Mouse (Mus musculus): ENCODE results near the gene Rpap2. TPM values are rescaled to one million over a fixed set of nuclear protein-coding genes. Genes with fewer than 3 reads are reported as not detected.

Gene Rpap2
- polyA plus RNA-seq, 1 experiment from 2014 or later, result 18.7 TPM

GRCm38 (mm10) chr5:107687592-107688498 lies 90.7 kb downstream of the Rpap2 start:
- Histone ChIP-seq H3K27me3 (peaks cover 5% of the 10 kb centered on the region; the same call in 1 of the 2 replicates), H3K9ac (peak overlapping the region; percentile 33; the same call in 1 of the 2 replicates), H3K4me1 (peaks cover 8% of the 10 kb centered on the region), H3K9me3 (no peaks in the 10 kb centered on the region), H3K4me3 (peak overlapping the region; percentile 52), H3K4me2 (peak overlapping the region; percentile 75), H3K36me3 (no peaks in the 10 kb centered on the region), H3K27ac (peak overlapping the region; percentile 39)
- 13% methylated on average over 46 of the region's 46 CpGs for WGBS
- ATAC-seq (ENCODE audit: insufficient number of reproducible peaks, low FRiP score, low TSS enrichment, low read depth), result peak; percentile 85

- Histone ChIP-seq H3K9ac (no peak overlapping the region), H3K9me3 (no peaks in the 10 kb centered on the region), H3K4me1 (peaks cover 8% of the 10 kb centered on the region), H3K36me3 (no peaks in the 10 kb centered on the region), H3K27me3 (peaks cover 5% of the 10 kb centered on the region; the same call in 1 of the 2 replicates), H3K4me3 (peak overlapping the region; percentile 52), H3K27ac (no peak overlapping the region), H3K4me2 (peak overlapping the region; percentile 75)
- WGBS, result 23% methylated on average over 9 of the region's 9 CpGs
- ATAC-seq (ENCODE audit: insufficient number of reproducible peaks, low FRiP score, low TSS enrichment, low read depth), result 0 out of 2 replicates have a peak, but pooled peaks have one; percentile 20
Measured at GRCm38 (mm10) chr5:107688499-107688866, 91.3 kb downstream of the Rpap2 start.

- no peak overlapping the region for H3K4me3 ChIP-seq
- H3K9me3 ChIP-seq, result no peaks in the 10 kb centered on the region
- no peak overlapping the region for H3K9ac ChIP-seq
- H3K27ac ChIP-seq, result no peak overlapping the region
- H3K27me3 ChIP-seq, result no peaks in the 10 kb centered on the region; the same call in 1 of the 2 replicates
- ATAC-seq (ENCODE audit: insufficient number of reproducible peaks, low FRiP score, low TSS enrichment, low read depth), result no peak
- H3K4me1 ChIP-seq, result no peaks in the 10 kb centered on the region
- no peak overlapping the region for H3K4me2 ChIP-seq
- WGBS, result 80% methylated on average over 3 of the region's 3 CpGs
- H3K36me3 ChIP-seq, result no peaks in the 10 kb centered on the region
Measured at GRCm38 (mm10) chr5:107695019-107695418, 97.8 kb downstream of the Rpap2 start.

GRCm38 (mm10) chr5:107698888-107699287 lies 101.7 kb downstream of the Rpap2 start:
- 77% methylated on average over 8 of the region's 8 CpGs for whole genome bisulfite sequencing
- ATAC-seq (ENCODE audit: insufficient number of reproducible peaks, low FRiP score, low TSS enrichment, low read depth), result no peak

GRCm38 (mm10) chr5:107700873-107701272 lies 103.7 kb downstream of the Rpap2 start:
- H3K27me3 ChIP-seq, result no peaks in the 10 kb centered on the region
- WGBS, result 90% methylated on average over 10 of the region's 10 CpGs
- H3K27ac ChIP-seq, result no peak overlapping the region
- H3K4me1 ChIP-seq, result no peaks in the 10 kb centered on the region
- no peaks in the 10 kb centered on the region for H3K36me3 ChIP-seq
- H3K9me3 ChIP-seq, result no peaks in the 10 kb centered on the region
- H3K4me2 ChIP-seq, result no peak overlapping the region
- no peak overlapping the region for H3K4me3 ChIP-seq
- H3K9ac ChIP-seq, result no peak overlapping the region
- no peak for ATAC-seq (ENCODE audit: insufficient number of reproducible peaks, low FRiP score, low TSS enrichment, low read depth)

More at GRCm38 (mm10) chr5:107698888-107699287, 101.7 kb downstream of the Rpap2 start:
- Histone ChIP-seq H3K27me3 (no peaks in the 10 kb centered on the region), H3K4me3 (no peak overlapping the region), H3K4me2 (no peak overlapping the region), H3K9me3 (no peaks in the 10 kb centered on the region), H3K9ac (no peak overlapping the region), H3K27ac (no peak overlapping the region), H3K36me3 (no peaks in the 10 kb centered on the region), H3K4me1 (no peaks in the 10 kb centered on the region)

- no peaks in the 10 kb centered on the region for H3K36me3 ChIP-seq
- H3K4me1 ChIP-seq, result no peaks in the 10 kb centered on the region
- H3K27me3 ChIP-seq, result no peaks in the 10 kb centered on the region
- WGBS, result 75% methylated on average over 9 of the region's 9 CpGs
- H3K4me2 ChIP-seq, result no peak overlapping the region
- H3K27ac ChIP-seq, result no peak overlapping the region
- no peak for ATAC-seq (ENCODE audit: insufficient number of reproducible peaks, low FRiP score, low TSS enrichment, low read depth)
- H3K9ac ChIP-seq, result no peak overlapping the region
- H3K4me3 ChIP-seq, result no peak overlapping the region
- no peaks in the 10 kb centered on the region for H3K9me3 ChIP-seq
Measured at GRCm38 (mm10) chr5:107701658-107702057, 104.5 kb downstream of the Rpap2 start.

- no peak overlapping the region for H3K4me3 ChIP-seq
- 78% methylated on average over 6 of the region's 6 CpGs for WGBS
- ATAC-seq (ENCODE audit: insufficient number of reproducible peaks, low FRiP score, low TSS enrichment, low read depth), result no peak
- no peak overlapping the region for H3K9ac ChIP-seq
- H3K4me2 ChIP-seq, result no peak overlapping the region
- no peaks in the 10 kb centered on the region for H3K36me3 ChIP-seq
- H3K9me3 ChIP-seq, result no peaks in the 10 kb centered on the region
- H3K27ac ChIP-seq, result no peak overlapping the region
- no peaks in the 10 kb centered on the region for H3K4me1 ChIP-seq
- H3K27me3 ChIP-seq, result no peaks in the 10 kb centered on the region
Measured at GRCm38 (mm10) chr5:107703207-107703763, 106.1 kb downstream of the Rpap2 start.

GRCm38 (mm10) chr5:107705756-107706155 lies 108.6 kb downstream of the Rpap2 start:
- no peaks in the 10 kb centered on the region for H3K9me3 ChIP-seq
- no peak for ATAC-seq (ENCODE audit: insufficient number of reproducible peaks, low FRiP score, low TSS enrichment, low read depth)
- 91% methylated on average over 4 of the region's 4 CpGs for WGBS

GRCm38 (mm10) chr5:107706262-107706661 lies 109.1 kb downstream of the Rpap2 start:
- peaks cover 4% of the 10 kb centered on the region; the same call in 1 of the 2 replicates for H3K27me3 ChIP-seq
- H3K9ac ChIP-seq, result no peak overlapping the region
- no peaks in the 10 kb centered on the region for H3K9me3 ChIP-seq
- WGBS, result 80% methylated on average over 1 of the region's 1 CpGs
- no peak overlapping the region for H3K27ac ChIP-seq
- H3K36me3 ChIP-seq, result no peaks in the 10 kb centered on the region
- no peak for ATAC-seq (ENCODE audit: insufficient number of reproducible peaks, low FRiP score, low TSS enrichment, low read depth)
- no peak overlapping the region for H3K4me3 ChIP-seq
- no peak overlapping the region for H3K4me2 ChIP-seq
- H3K4me1 ChIP-seq, result no peaks in the 10 kb centered on the region

More at GRCm38 (mm10) chr5:107705756-107706155, 108.6 kb downstream of the Rpap2 start:
- peaks cover 4% of the 10 kb centered on the region; the same call in 1 of the 2 replicates for H3K27me3 ChIP-seq
- H3K4me2 ChIP-seq, result no peak overlapping the region
- no peak overlapping the region for H3K4me3 ChIP-seq
- H3K27ac ChIP-seq, result no peak overlapping the region
- no peak overlapping the region for H3K9ac ChIP-seq
- H3K4me1 ChIP-seq, result no peaks in the 10 kb centered on the region
- no peaks in the 10 kb centered on the region for H3K36me3 ChIP-seq

GRCm38 (mm10) chr5:107708124-107708797 lies 111.1 kb downstream of the Rpap2 start:
- Histone ChIP-seq H3K4me2 (no peak overlapping the region), H3K4me1 (no peaks in the 10 kb centered on the region), H3K27me3 (peaks cover 8% of the 10 kb centered on the region; the same call in 1 of the 2 replicates), H3K9me3 (no peaks in the 10 kb centered on the region), H3K4me3 (no peak overlapping the region), H3K27ac (no peak overlapping the region), H3K9ac (no peak overlapping the region), H3K36me3 (no peaks in the 10 kb centered on the region)
- ATAC-seq (ENCODE audit: insufficient number of reproducible peaks, low FRiP score, low TSS enrichment, low read depth), result no peak
- WGBS, result 82% methylated on average over 8 of the region's 8 CpGs

All from limb, embryonic 15.5 days (tissue).